Mouse (Mus musculus): ENCODE measurements around the gene Wrap73. TPM values are rescaled to one million over a fixed set of nuclear protein-coding genes. Genes with fewer than 3 reads are reported as not detected.

The Wrap73 gene
- 46.0 and 47.3 TPM in 2 replicates for polyA plus RNA-seq (2015; fragmentation: Nextera tagmentation; extraction: Ambion mirVana)

GRCm38 (mm10) chr4:154142211-154143040 is at the start of gene Wrap73:
TSS of gene Wrap73 (plus strand) at chr4:154142372.
- peak within 1 kb of the TSS; percentile 83 for H3K9ac ChIP-seq
- peak within 1 kb of the TSS; percentile 81 for H3K4me3 ChIP-seq
- peak within 1 kb of the TSS; percentile 91 for H3K4me2 ChIP-seq
- H3K36me3 ChIP-seq = peaks cover 14% of the 10 kb centered on the region
- no peaks in the 10 kb centered on the region for H3K9me3 ChIP-seq
- WGBS = 3% methylated on average over 49 of the region's 49 CpGs
- H3K4me1 ChIP-seq (replicated peaks) = peaks cover 39% of the 10 kb centered on the region
- ATAC-seq (ENCODE audit: low FRiP score) = peak; percentile 95
- H3K27me3 ChIP-seq = peaks cover 47% of the 10 kb centered on the region
- H3K27ac ChIP-seq = peak within 1 kb of the TSS; percentile 84

- Histone ChIP-seq H3K9ac (no peak overlapping the region), H3K4me1 (replicated peaks) (0 out of 2 replicates have a peak, but pooled peaks cover 5% of the 10 kb centered on the region), H3K27ac (no peak overlapping the region), H3K4me2 (no peak overlapping the region), H3K9me3 (no peaks in the 10 kb centered on the region), H3K4me3 (no peak overlapping the region), H3K27me3 (peaks cover 40% of the 10 kb centered on the region), H3K36me3 (no peaks in the 10 kb centered on the region)
- 28% methylated on average over 9 of the region's 9 CpGs for WGBS
- ATAC-seq (ENCODE audit: low FRiP score) = no peak
Measured at GRCm38 (mm10) chr4:154093210-154093609, 49.0 kb upstream of the Wrap73 start.

GRCm38 (mm10) chr4:154096111-154096510 is 46.1 kb upstream of the Wrap73 start:
- Histone ChIP-seq H3K9ac (no peak overlapping the region), H3K36me3 (no peaks in the 10 kb centered on the region), H3K4me2 (no peak overlapping the region), H3K27ac (no peak overlapping the region), H3K4me3 (no peak overlapping the region), H3K9me3 (no peaks in the 10 kb centered on the region), H3K4me1 (replicated peaks) (0 out of 2 replicates have a peak, but pooled peaks cover 5% of the 10 kb centered on the region), H3K27me3 (peaks cover 30% of the 10 kb centered on the region; the same call in 1 of the 2 replicates)
- no peak for ATAC-seq (ENCODE audit: low FRiP score)
- 24% methylated on average over 6 of the region's 6 CpGs for WGBS

GRCm38 (mm10) chr4:154099361-154099760 is 42.8 kb upstream of the Wrap73 start:
- no peaks in the 10 kb centered on the region for H3K9me3 ChIP-seq
- no peak overlapping the region for H3K27ac ChIP-seq
- no peak overlapping the region for H3K4me3 ChIP-seq
- H3K27me3 ChIP-seq = peaks cover 46% of the 10 kb centered on the region
- no peaks in the 10 kb centered on the region for H3K36me3 ChIP-seq
- H3K9ac ChIP-seq = no peak overlapping the region
- no peak overlapping the region for H3K4me2 ChIP-seq
- 0 out of 2 replicates have a peak, but pooled peaks cover 5% of the 10 kb centered on the region for H3K4me1 ChIP-seq (replicated peaks)
- no peak for ATAC-seq (ENCODE audit: low FRiP score)
- 58% methylated on average over 7 of the region's 7 CpGs for WGBS

GRCm38 (mm10) chr4:154103386-154103785 is 38.8 kb upstream of the Wrap73 start:
- Histone ChIP-seq H3K4me1 (replicated peaks) (peaks cover 6% of the 10 kb centered on the region), H3K4me2 (no peak overlapping the region), H3K27ac (no peak overlapping the region), H3K4me3 (no peak overlapping the region), H3K9me3 (no peaks in the 10 kb centered on the region), H3K36me3 (no peaks in the 10 kb centered on the region), H3K27me3 (peaks cover 50% of the 10 kb centered on the region), H3K9ac (no peak overlapping the region)
- 78% methylated on average over 8 of the region's 8 CpGs for WGBS
- no peak for ATAC-seq (ENCODE audit: low FRiP score)

- no peaks in the 10 kb centered on the region for H3K36me3 ChIP-seq
- peaks cover 45% of the 10 kb centered on the region for H3K27me3 ChIP-seq
- H3K4me1 ChIP-seq (replicated peaks) = peaks cover 6% of the 10 kb centered on the region
- no peak overlapping the region for H3K27ac ChIP-seq
- no peak overlapping the region for H3K4me3 ChIP-seq
- no peaks in the 10 kb centered on the region for H3K9me3 ChIP-seq
- no peak overlapping the region for H3K9ac ChIP-seq
- WGBS = 88% methylated on average over 10 of the region's 10 CpGs
- no peak for ATAC-seq (ENCODE audit: low FRiP score)
- no peak overlapping the region for H3K4me2 ChIP-seq
Measured at GRCm38 (mm10) chr4:154103912-154104311, 38.3 kb upstream of the Wrap73 start.

GRCm38 (mm10) chr4:154105381-154106001 is 36.7 kb upstream of the Wrap73 start:
- no peak overlapping the region for H3K27ac ChIP-seq
- peaks cover 6% of the 10 kb centered on the region for H3K4me1 ChIP-seq (replicated peaks)
- H3K9me3 ChIP-seq = no peaks in the 10 kb centered on the region
- 31% methylated on average over 20 of the region's 20 CpGs for WGBS
- H3K4me3 ChIP-seq = peak overlapping the region; percentile 24
- H3K4me2 ChIP-seq = peak overlapping the region; percentile 32
- peaks cover 45% of the 10 kb centered on the region for H3K27me3 ChIP-seq
- H3K36me3 ChIP-seq = no peaks in the 10 kb centered on the region
- peak; percentile 39; the same call in 1 of the 2 replicates for ATAC-seq (ENCODE audit: low FRiP score)
- H3K9ac ChIP-seq = no peak overlapping the region

GRCm38 (mm10) chr4:154106497-154107061 is 35.6 kb upstream of the Wrap73 start:
- no peak for ATAC-seq (ENCODE audit: low FRiP score)
- WGBS = 80% methylated on average over 13 of the region's 13 CpGs
- H3K9me3 ChIP-seq = no peaks in the 10 kb centered on the region

GRCm38 (mm10) chr4:154109216-154109849 is 32.8 kb upstream of the Wrap73 start:
- peaks cover 31% of the 10 kb centered on the region for H3K27me3 ChIP-seq
- no peak overlapping the region; the same call in 1 of the 2 replicates for H3K9ac ChIP-seq
- 55% methylated on average over 18 of the region's 18 CpGs for WGBS
- peaks cover 6% of the 10 kb centered on the region for H3K4me1 ChIP-seq (replicated peaks)
- H3K4me2 ChIP-seq = no peak overlapping the region
- no peak overlapping the region for H3K27ac ChIP-seq
- H3K36me3 ChIP-seq = no peaks in the 10 kb centered on the region
- ATAC-seq (ENCODE audit: low FRiP score) = no peak; the same call in 1 of the 2 replicates
- H3K9me3 ChIP-seq = no peaks in the 10 kb centered on the region
- no peak overlapping the region for H3K4me3 ChIP-seq

More at GRCm38 (mm10) chr4:154106497-154107061, 35.6 kb upstream of the Wrap73 start:
- Histone ChIP-seq H3K27me3 (peaks cover 49% of the 10 kb centered on the region), H3K27ac (no peak overlapping the region), H3K36me3 (no peaks in the 10 kb centered on the region), H3K4me3 (no peak overlapping the region), H3K9ac (no peak overlapping the region), H3K4me1 (replicated peaks) (peaks cover 6% of the 10 kb centered on the region), H3K4me2 (no peak overlapping the region)

- Histone ChIP-seq H3K4me3 (no peak overlapping the region), H3K9ac (no peak overlapping the region), H3K4me1 (replicated peaks) (peaks cover 6% of the 10 kb centered on the region), H3K27me3 (peaks cover 26% of the 10 kb centered on the region), H3K27ac (no peak overlapping the region), H3K36me3 (no peaks in the 10 kb centered on the region), H3K4me2 (no peak overlapping the region), H3K9me3 (no peaks in the 10 kb centered on the region)
- no peak for ATAC-seq (ENCODE audit: low FRiP score)
- 79% methylated on average over 11 of the region's 11 CpGs for WGBS
Measured at GRCm38 (mm10) chr4:154109850-154110243, 32.3 kb upstream of the Wrap73 start.

GRCm38 (mm10) chr4:154116421-154116820 is 25.8 kb upstream of the Wrap73 start:
- Histone ChIP-seq H3K4me2 (no peak overlapping the region), H3K4me1 (replicated peaks) (no peaks in the 10 kb centered on the region; the same call in 1 of the 2 replicates), H3K27me3 (0 out of 2 replicates have a peak, but pooled peaks cover 12% of the 10 kb centered on the region), H3K4me3 (no peak overlapping the region), H3K9me3 (no peaks in the 10 kb centered on the region), H3K27ac (no peak overlapping the region), H3K36me3 (no peaks in the 10 kb centered on the region), H3K9ac (no peak overlapping the region)
- ATAC-seq (ENCODE audit: low FRiP score) = no peak
- 46% methylated on average over 7 of the region's 7 CpGs for WGBS

GRCm38 (mm10) chr4:154118782-154119181 is 23.4 kb upstream of the Wrap73 start:
- H3K27me3 ChIP-seq = peaks cover 24% of the 10 kb centered on the region; the same call in 1 of the 2 replicates
- no peak overlapping the region for H3K27ac ChIP-seq
- H3K4me2 ChIP-seq = no peak overlapping the region
- no peak overlapping the region for H3K9ac ChIP-seq
- H3K4me3 ChIP-seq = no peak overlapping the region
- H3K36me3 ChIP-seq = no peaks in the 10 kb centered on the region
- no peaks in the 10 kb centered on the region for H3K9me3 ChIP-seq
- no peaks in the 10 kb centered on the region; the same call in 1 of the 2 replicates for H3K4me1 ChIP-seq (replicated peaks)
- WGBS = 72% methylated on average over 9 of the region's 9 CpGs
- no peak for ATAC-seq (ENCODE audit: low FRiP score)
